Mouse (Mus musculus) midbrain, embryonic 11.5 days (tissue): ENCODE measurements at regions not wholly inside any gene's neighbourhood (a gene's known extent, or its start where the extent isn't known, plus 50 kb on each side); places are given as distances from the start of the nearest gene placed in this dataset.

Source experiments
- ATAC-seq: fragments of 200-750 bp; cut with Nextera tagmentation; 2 replicates; pipeline ENCODE4 v1.8.0; 2017; ENCODE audit warnings: moderate TSS enrichment, moderate library complexity; ENCODE audit not compliant: low FRiP score
- DNase-seq: peaks from one replicate; pipeline ENCODE4 v3.0.0; 2015; ENCODE audit warnings: low spot score; ENCODE audit errors: missing footprints
- H3K27ac ChIP-seq: fragments of 300-500 bp; sonication (generic); 2 replicates; pipeline ENCODE4 v1.5.1; 2014; ENCODE audit warnings: low read depth, low read length
- H3K27me3 ChIP-seq: fragments of 300-500 bp; sonication (generic); 2 replicates; pipeline ENCODE4 v1.6.1; 2014; ENCODE audit warnings: mild to moderate bottlenecking, low read length, moderate library complexity, mixed read lengths; ENCODE audit not compliant: control insufficient read depth, insufficient read depth
- H3K36me3 ChIP-seq: fragments of 300-500 bp; sonication (generic); 2 replicates; pipeline ENCODE4 v1.6.1; 2014; ENCODE audit warnings: mild to moderate bottlenecking, low read length, moderate library complexity, mixed read lengths; ENCODE audit not compliant: control insufficient read depth, insufficient read depth
- H3K4me1 ChIP-seq: fragments of 300-500 bp; sonication (generic); 2 replicates; pipeline ENCODE4 v1.6.1; 2014; ENCODE audit warnings: low read length; ENCODE audit not compliant: control insufficient read depth, insufficient read depth
- H3K4me2 ChIP-seq: fragments of 300-500 bp; sonication (generic); 2 replicates; pipeline ENCODE4 v1.6.1; 2014; ENCODE audit warnings: mild to moderate bottlenecking, moderate library complexity
- H3K4me3 ChIP-seq: fragments of 300-500 bp; sonication (generic); 2 replicates; pipeline ENCODE4 v1.5.1; 2014; ENCODE audit warnings: low read depth, low read length
- H3K9ac ChIP-seq: fragments of 300-500 bp; sonication (generic); 2 replicates; pipeline ENCODE4 v1.6.1; 2014; ENCODE audit warnings: low read length
- H3K9me3 ChIP-seq: fragments of 300-500 bp; sonication (generic); 2 replicates; pipeline ENCODE4 v1.6.1; 2016; ENCODE audit warnings: low read length; ENCODE audit not compliant: control insufficient read depth
- WGBS: fragments of 180-500 bp; shearing (Covaris S2); extraction: QIAGEN DNeasy Blood & Tissue Kit; methylation state at CpG from one replicate; pipeline ENCODE4 v1.1.7; 2014; 5-methylcytosine and 5-hydroxymethylcytosine counted together

- 0 out of 2 replicates have a peak, but pooled peaks have one; percentile 22 for ATAC-seq
- no peak overlapping the region for H3K4me3 ChIP-seq
- 60% methylated on average over 13 of the region's 14 CpGs for WGBS
- H3K36me3 ChIP-seq = no peaks in the 10 kb centered on the region
- H3K9me3 ChIP-seq = no peaks in the 10 kb centered on the region
- H3K27me3 ChIP-seq = no peaks in the 10 kb centered on the region
- DNase-seq = peak; percentile 83
- no peaks in the 10 kb centered on the region for H3K4me1 ChIP-seq
- H3K4me2 ChIP-seq = no peak overlapping the region
- H3K9ac ChIP-seq = no peak overlapping the region
- H3K27ac ChIP-seq = no peak overlapping the region
These were observed 121.0 kb upstream of the Dynlrb2 start for GRCm38 (mm10) chr8:116383495-116384417.

DNA sequence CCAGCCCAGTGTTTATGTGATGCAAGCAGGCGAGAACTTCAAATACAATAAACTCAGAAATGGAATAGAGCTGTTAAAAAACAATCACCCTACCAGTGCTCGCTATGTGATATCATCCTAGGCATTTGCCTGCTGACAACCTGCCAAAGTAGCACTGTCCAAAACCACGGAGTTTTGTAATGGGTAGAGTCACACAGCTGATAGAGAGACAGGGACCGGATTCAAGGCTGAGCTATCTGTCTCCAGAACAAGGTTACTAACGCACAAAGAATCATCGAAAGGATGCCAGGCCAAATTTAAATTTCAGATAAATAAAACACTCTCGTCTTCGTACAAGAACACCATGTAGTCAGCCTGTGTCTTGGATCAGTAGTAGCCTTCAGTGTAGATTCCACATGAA is 121.7 kb upstream of the Dynlrb2 start:
- no peaks in the 10 kb centered on the region for H3K9me3 ChIP-seq
- H3K4me2 ChIP-seq = no peak overlapping the region
- no peak overlapping the region for H3K4me3 ChIP-seq
- no peaks in the 10 kb centered on the region for H3K36me3 ChIP-seq
- peak; percentile 31 for DNase-seq
- no peaks in the 10 kb centered on the region for H3K27me3 ChIP-seq
- H3K9ac ChIP-seq = no peak overlapping the region
- no peaks in the 10 kb centered on the region for H3K4me1 ChIP-seq
- H3K27ac ChIP-seq = no peak overlapping the region
- WGBS = 88% methylated on average over 8 of the region's 8 CpGs
- no peak for ATAC-seq

DNA sequence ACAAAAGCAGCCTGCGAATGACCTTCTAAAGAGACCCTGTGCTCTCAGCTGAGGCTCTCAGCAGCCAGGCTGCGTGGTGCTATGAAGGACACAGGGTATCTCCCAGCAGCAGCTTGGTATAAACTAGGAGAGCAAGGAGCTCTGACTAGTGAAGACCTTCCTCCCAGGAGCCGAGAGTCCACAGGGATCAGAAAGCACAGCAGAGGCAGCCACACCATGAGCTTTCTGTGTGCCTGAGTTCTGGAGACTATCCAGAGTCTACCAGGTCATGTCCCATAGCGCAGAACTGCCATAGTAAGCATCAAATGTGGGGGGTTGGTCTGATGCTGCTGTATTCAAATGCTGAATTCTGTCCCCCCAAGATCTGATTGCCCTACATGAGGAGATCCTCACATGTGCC is 124.2 kb upstream of the Dynlrb2 start:
- DNase-seq = peak; percentile 47
- no peak overlapping the region for H3K27ac ChIP-seq
- H3K4me1 ChIP-seq = no peaks in the 10 kb centered on the region
- H3K9ac ChIP-seq = no peak overlapping the region
- H3K27me3 ChIP-seq = no peaks in the 10 kb centered on the region
- ATAC-seq = no peak
- WGBS = 93% methylated on average over 4 of the region's 4 CpGs
- H3K4me3 ChIP-seq = no peak overlapping the region
- no peaks in the 10 kb centered on the region for H3K9me3 ChIP-seq
- H3K4me2 ChIP-seq = no peak overlapping the region
- H3K36me3 ChIP-seq = no peaks in the 10 kb centered on the region

- WGBS = 87% methylated on average over 3 of the region's 3 CpGs
- no peak overlapping the region for H3K27ac ChIP-seq
These were observed 124.9 kb upstream of the Dynlrb2 start for GRCm38 (mm10) chr8:116379851-116380250.

GRCm38 (mm10) chr8:116375758-116376157 is 129.0 kb upstream of the Dynlrb2 start:
- H3K9ac ChIP-seq = no peak overlapping the region
- ATAC-seq (no peak), DNase-seq (no peak)
- peaks cover 3% of the 10 kb centered on the region; the same call in 1 of the 2 replicates for H3K4me1 ChIP-seq
- H3K9me3 ChIP-seq = no peaks in the 10 kb centered on the region
- no peak overlapping the region for H3K27ac ChIP-seq
- 92% methylated on average over 5 of the region's 5 CpGs for WGBS
- no peak overlapping the region for H3K4me2 ChIP-seq
- H3K4me3 ChIP-seq = no peak overlapping the region
- no peaks in the 10 kb centered on the region for H3K36me3 ChIP-seq
- no peaks in the 10 kb centered on the region for H3K27me3 ChIP-seq

More at GRCm38 (mm10) chr8:116379851-116380250, 124.9 kb upstream of the Dynlrb2 start:
- no peak for ATAC-seq
- no peaks in the 10 kb centered on the region for H3K9me3 ChIP-seq
- H3K36me3 ChIP-seq = no peaks in the 10 kb centered on the region
- H3K9ac ChIP-seq = no peak overlapping the region
- no peak overlapping the region for H3K4me3 ChIP-seq
- H3K4me1 ChIP-seq = no peaks in the 10 kb centered on the region
- no peaks in the 10 kb centered on the region for H3K27me3 ChIP-seq
- no peak for DNase-seq
- H3K4me2 ChIP-seq = no peak overlapping the region

- no peak overlapping the region for H3K4me2 ChIP-seq
- no peak overlapping the region for H3K9ac ChIP-seq
- H3K4me1 ChIP-seq = peaks cover 3% of the 10 kb centered on the region
- WGBS = 85% methylated on average over 4 of the region's 4 CpGs
- ATAC-seq (no peak), DNase-seq (peak; percentile 72)
- H3K27me3 ChIP-seq = no peaks in the 10 kb centered on the region
- no peak overlapping the region for H3K27ac ChIP-seq
- H3K36me3 ChIP-seq = no peaks in the 10 kb centered on the region
- H3K9me3 ChIP-seq = no peaks in the 10 kb centered on the region
- H3K4me3 ChIP-seq = no peak overlapping the region
These were observed 131.7 kb upstream of the Dynlrb2 start for GRCm38 (mm10) chr8:116373063-116373462.

- peak; percentile 73 for DNase-seq
- Histone ChIP-seq H3K27ac (no peak overlapping the region), H3K27me3 (no peaks in the 10 kb centered on the region), H3K9me3 (no peaks in the 10 kb centered on the region), H3K4me1 (peaks cover 7% of the 10 kb centered on the region), H3K36me3 (no peaks in the 10 kb centered on the region), H3K4me3 (no peak overlapping the region), H3K4me2 (no peak overlapping the region), H3K9ac (no peak overlapping the region)
- ATAC-seq = no peak
- 70% methylated on average over 3 of the region's 3 CpGs for WGBS
These were observed 132.2 kb upstream of the Dynlrb2 start for GRCm38 (mm10) chr8:116372574-116372973.

DNA sequence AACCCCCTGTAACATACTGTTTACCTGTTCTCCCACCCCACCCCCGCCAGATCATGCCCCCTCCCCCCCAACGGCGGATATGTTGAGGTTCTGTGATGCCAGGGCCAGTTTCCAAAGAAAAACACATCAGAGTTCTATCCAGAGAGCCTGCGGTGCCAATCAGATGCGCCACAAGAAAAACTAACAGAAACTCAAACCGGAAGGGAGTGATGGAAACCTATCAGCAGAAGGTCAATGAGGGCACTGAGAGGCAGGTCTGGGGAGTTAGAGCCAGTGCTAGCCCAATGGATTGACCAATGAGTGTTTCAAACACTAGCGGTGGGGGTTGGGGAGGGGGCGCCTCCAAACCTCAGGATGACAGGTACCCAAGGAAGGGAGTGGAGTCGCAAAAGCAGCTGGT is 132.7 kb upstream of the Dynlrb2 start:
- no peak overlapping the region for H3K9ac ChIP-seq
- H3K4me2 ChIP-seq = no peak overlapping the region
- H3K4me3 ChIP-seq = no peak overlapping the region
- H3K27ac ChIP-seq = no peak overlapping the region
- H3K9me3 ChIP-seq = no peaks in the 10 kb centered on the region
- no peaks in the 10 kb centered on the region for H3K27me3 ChIP-seq
- H3K36me3 ChIP-seq = no peaks in the 10 kb centered on the region
- ATAC-seq = no peak
- H3K4me1 ChIP-seq = peaks cover 10% of the 10 kb centered on the region
- 89% methylated on average over 9 of the region's 9 CpGs for WGBS
- DNase-seq = peak; percentile 73

DNA sequence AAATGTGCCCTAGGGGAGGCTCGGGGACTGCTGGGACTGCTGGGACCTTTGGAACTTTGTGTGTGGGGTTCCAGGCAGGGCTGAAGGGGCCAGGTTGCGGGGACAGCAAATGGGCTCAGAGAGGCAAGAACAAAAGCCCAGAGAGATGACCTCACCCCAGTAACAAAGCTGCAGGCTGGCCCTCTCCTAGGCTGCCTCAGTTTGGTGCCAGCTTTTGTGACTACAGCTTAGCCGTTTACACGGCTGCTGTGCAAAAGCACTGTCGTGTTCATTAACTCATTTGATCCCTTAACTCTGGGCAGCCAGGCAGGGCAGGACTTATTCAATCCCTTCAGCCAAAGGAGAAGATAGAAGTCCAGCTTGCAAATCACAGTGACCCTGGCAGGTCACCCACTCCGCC is 137.3 kb upstream of the Dynlrb2 start:
- Histone ChIP-seq H3K4me1 (peaks cover 10% of the 10 kb centered on the region), H3K9ac (no peak overlapping the region), H3K36me3 (no peaks in the 10 kb centered on the region), H3K4me2 (no peak overlapping the region), H3K27ac (no peak overlapping the region), H3K4me3 (no peak overlapping the region), H3K27me3 (no peaks in the 10 kb centered on the region), H3K9me3 (no peaks in the 10 kb centered on the region)
- 17% methylated on average over 6 of the region's 6 CpGs for WGBS
- peak; percentile 85 for DNase-seq
- ATAC-seq = peak; percentile 78
